Mouse (Mus musculus) limb, embryonic 14.5 days (tissue): ENCODE measurements around the gene Abcc9. TPM values are rescaled to one million over a fixed set of nuclear protein-coding genes. Genes with fewer than 3 reads are reported as not detected.
A peak's percentile ranks its signal among the peaks of the same experiment; 100 is the strongest.

Experiments used
- ATAC-seq: fragments of 200-750 bp; cut with Nextera tagmentation; 2 replicates; pipeline ENCODE4 v1.8.0; 2017; ENCODE audit warnings: low read depth, moderate number of reproducible peaks, moderate TSS enrichment; ENCODE audit not compliant: low FRiP score
- DNase-seq: peaks from one replicate; pipeline ENCODE4 v3.0.0-alpha.2; 2015; ENCODE audit warnings: low spot score
- H3K27ac ChIP-seq: fragments of 300-500 bp; sonication (generic); replicated peaks from 2 replicates; pipeline ENCODE4 v1.5.1; 2014; ENCODE audit warnings: low read depth, mild to moderate bottlenecking, low read length, moderate library complexity, mixed read lengths
- H3K27me3 ChIP-seq: fragments of 300-500 bp; sonication (generic); 2 replicates; pipeline ENCODE4 v1.6.1; 2014; ENCODE audit warnings: low read length, mixed read lengths; ENCODE audit not compliant: control insufficient read depth, insufficient read depth
- H3K36me3 ChIP-seq: fragments of 300-500 bp; sonication (generic); 2 replicates; pipeline ENCODE4 v1.6.1; 2014; ENCODE audit warnings: mild to moderate bottlenecking, low read length, moderate library complexity, mixed read lengths; ENCODE audit not compliant: control insufficient read depth, insufficient read depth
- H3K4me1 ChIP-seq: fragments of 300-500 bp; sonication (generic); 2 replicates; pipeline ENCODE4 v1.6.1; 2014; ENCODE audit warnings: antibody characterized with exemption, low read length, mixed read lengths; ENCODE audit not compliant: control insufficient read depth, insufficient read depth
- H3K4me2 ChIP-seq: fragments of 300-500 bp; sonication (generic); replicated peaks from 2 replicates; pipeline ENCODE4 v1.6.1; 2014; ENCODE audit warnings: low read depth, mild to moderate bottlenecking, low read length, moderate library complexity; ENCODE audit not compliant: severe bottlenecking
- H3K4me3 ChIP-seq: fragments of 300-500 bp; sonication (generic); replicated peaks from 2 replicates; pipeline ENCODE4 v1.5.1; 2014; ENCODE audit warnings: low read length
- H3K9ac ChIP-seq: fragments of 300-500 bp; sonication (generic); 2 replicates; pipeline ENCODE4 v1.6.1; 2014; ENCODE audit warnings: mild to moderate bottlenecking, low read depth, low read length, moderate library complexity; ENCODE audit not compliant: severe bottlenecking
- H3K9me3 ChIP-seq: fragments of 300-500 bp; sonication (generic); 2 replicates; pipeline ENCODE4 v1.6.1; 2016; ENCODE audit warnings: low read length; ENCODE audit not compliant: control insufficient read depth
- POLR2A ChIP-seq: fragments of 200-500 bp; IDR thresholded peaks from 2 replicates; pipeline ENCODE4 v1.8.0; 2012; ENCODE audit warnings: inconsistent platforms, mild to moderate bottlenecking, moderate library complexity, borderline replicate concordance; ENCODE audit not compliant: insufficient read depth, insufficient read length; ENCODE audit errors: extremely low read depth
- whole genome bisulfite sequencing: fragments of 180-500 bp; shearing (Covaris S2); extraction: QIAGEN DNeasy Blood & Tissue Kit; methylation state at CpG from one replicate; pipeline ENCODE4 v1.1.7; 2014; 5-methylcytosine and 5-hydroxymethylcytosine counted together
- polyA plus RNA-seq, 2 experiments: library from polyadenylated mRNA; depleted of rRNA in 1 of 2; stranded (reverse) in 1 of 2; unstranded in 1 of 2; fragments of >200 nt; fragmentation: Nextera tagmentation in 1 of 2; extraction: Ambion mirVana in 1 of 2; gene quantifications; 2 replicates each; pipeline versions ENCODE4 v1.2.1 to v1.2.3; 2012 to 2014

Gene Abcc9
- polyA plus RNA-seq, 2 experiments: 4.0 to 7.3 TPM

- ATAC-seq (no peak), DNase-seq (peak; percentile 15)
- peak overlapping the region; percentile 42 for H3K4me3 ChIP-seq
- peaks cover 54% of the 10 kb centered on the region for H3K27me3 ChIP-seq
- no peaks in the 10 kb centered on the region for H3K9me3 ChIP-seq
- peak overlapping the region; percentile 92 for H3K4me2 ChIP-seq
- TF ChIP-seq POLR2A: no peak
- no peaks in the 10 kb centered on the region for H3K36me3 ChIP-seq
- H3K4me1 ChIP-seq: peaks cover 5% of the 10 kb centered on the region; the same call in 1 of the 2 replicates
- H3K9ac ChIP-seq: peak overlapping the region; percentile 53
- H3K27ac ChIP-seq: no peak overlapping the region
- WGBS: 4% methylated on average over 21 of the region's 21 CpGs
Measured at GRCm38 (mm10) chr6:142571629-142572360, 130.3 kb downstream of the Abcc9 start.

- WGBS: under 1% methylated on average over 32 of the region's 34 CpGs
- peak; percentile 56 for DNase-seq
- H3K9ac ChIP-seq: peak within 1 kb of the TSS; percentile 53
- ATAC-seq: peak; percentile 84
- H3K27ac ChIP-seq: no peak within 1 kb of the TSS
- H3K4me3 ChIP-seq: peak within 1 kb of the TSS; percentile 42
- peak within 1 kb of the TSS; percentile 92 for H3K4me2 ChIP-seq
- no peak for TF ChIP-seq POLR2A
- peaks cover 5% of the 10 kb centered on the region; the same call in 1 of the 2 replicates for H3K4me1 ChIP-seq
- H3K36me3 ChIP-seq: no peaks in the 10 kb centered on the region
- H3K27me3 ChIP-seq: peaks cover 54% of the 10 kb centered on the region
- H3K9me3 ChIP-seq: no peaks in the 10 kb centered on the region
Measured at GRCm38 (mm10) chr6:142571055-142571618, 131.0 kb downstream of the Abcc9 start, which contains the start of gene Kcnj8. Gene Kcnj8 (minus strand): TSS chr6:142571614.

- Histone ChIP-seq H3K27ac (no peak overlapping the region), H3K4me2 (peak overlapping the region; percentile 92; the same call in 1 of the 2 replicates), H3K4me1 (peaks cover 5% of the 10 kb centered on the region; the same call in 1 of the 2 replicates), H3K27me3 (peaks cover 54% of the 10 kb centered on the region), H3K9me3 (no peaks in the 10 kb centered on the region), H3K9ac (no peak overlapping the region), H3K4me3 (peak overlapping the region; percentile 42), H3K36me3 (no peaks in the 10 kb centered on the region)
- ATAC-seq: no peak
- WGBS: 8% methylated on average over 30 of the region's 30 CpGs
- TF ChIP-seq POLR2A: no peak
- no peak for DNase-seq
Measured at GRCm38 (mm10) chr6:142570046-142570770, 131.9 kb downstream of the Abcc9 start.

- Histone ChIP-seq H3K4me1 (peaks cover 5% of the 10 kb centered on the region; the same call in 1 of the 2 replicates), H3K4me3 (no peak overlapping the region), H3K36me3 (no peaks in the 10 kb centered on the region), H3K9ac (no peak overlapping the region), H3K4me2 (no peak overlapping the region), H3K27me3 (peaks cover 54% of the 10 kb centered on the region), H3K27ac (no peak overlapping the region), H3K9me3 (no peaks in the 10 kb centered on the region)
- no peak for TF ChIP-seq POLR2A
- DNase-seq (no peak), ATAC-seq (no peak)
- 44% methylated on average over 7 of the region's 7 CpGs for WGBS
Measured at GRCm38 (mm10) chr6:142568713-142569357, 133.3 kb downstream of the Abcc9 start.

- WGBS: 49% methylated on average over 5 of the region's 5 CpGs
Measured at GRCm38 (mm10) chr6:142567452-142567851, 134.7 kb downstream of the Abcc9 start.

More at GRCm38 (mm10) chr6:142567452-142567851, 134.7 kb downstream of the Abcc9 start:
- no peak for TF ChIP-seq POLR2A
- Histone ChIP-seq H3K27me3 (peaks cover 44% of the 10 kb centered on the region), H3K9ac (no peak overlapping the region), H3K9me3 (no peaks in the 10 kb centered on the region), H3K36me3 (no peaks in the 10 kb centered on the region), H3K27ac (no peak overlapping the region), H3K4me2 (no peak overlapping the region), H3K4me1 (peaks cover 5% of the 10 kb centered on the region; the same call in 1 of the 2 replicates), H3K4me3 (no peak overlapping the region)
- DNase-seq (no peak), ATAC-seq (no peak)
